Comparison of ENCODE assay signal across 8 mouse cellular contexts in the genomic region with DNA sequence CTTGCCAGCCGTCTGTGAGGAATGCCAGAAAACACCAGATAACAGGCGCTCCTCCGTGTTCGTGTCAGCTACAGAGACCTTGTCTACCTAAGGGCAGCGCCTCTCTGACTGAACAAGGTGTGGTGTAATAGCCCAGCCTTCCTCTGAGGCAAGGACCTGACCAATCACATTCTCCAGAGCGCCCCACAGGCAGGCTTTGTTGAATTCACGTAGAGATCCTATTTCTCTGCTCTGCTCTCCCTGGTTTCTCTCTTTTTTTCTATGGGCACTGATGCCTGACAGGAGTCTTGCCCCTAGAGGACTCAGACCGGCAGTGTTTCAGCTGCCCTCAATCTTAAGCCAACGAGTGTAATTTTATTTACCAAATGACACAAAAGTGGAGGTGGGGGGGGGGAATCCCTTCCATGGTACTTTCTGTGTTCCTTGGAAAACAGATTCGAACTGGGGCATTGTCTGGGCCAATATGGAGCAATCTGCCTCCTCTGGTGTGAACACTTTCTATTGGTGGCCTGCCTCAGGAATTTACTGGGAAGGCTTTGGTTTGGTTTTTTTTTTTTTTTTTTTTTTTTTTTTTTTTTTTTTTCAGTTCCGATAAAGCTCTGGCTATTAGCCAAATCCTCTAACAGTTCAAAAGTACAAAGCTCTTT. TPM values are rescaled to one million over a fixed set of nuclear protein-coding genes. Genes with fewer than 3 reads are reported as not detected.
DNase-seq lines count a peak whose midpoint lies in the region; ATAC-seq and TF ChIP-seq lines count a peak whose summit lies in the region.

No protein-coding gene starts in this region.

- H3K9me3 ChIP-seq in intestine, embryonic 14.5 days (ENCODE audit: control insufficient read depth, low read length): no peaks in the 10 kb centered on the region
- no peaks in the 10 kb centered on the region for H3K9me3 ChIP-seq in liver, embryonic 16.5 days (replicated peaks; ENCODE audit: control insufficient read depth, low read length)
- no peaks in the 10 kb centered on the region for H3K9me3 ChIP-seq in stomach, postnatal 0 days (ENCODE audit: control insufficient read depth, low read length)

- no peak overlapping the region for H3K4me3 ChIP-seq in testis, adult 2 months (ENCODE audit: control insufficient read depth, low read depth, low read length)
- 0 out of 2 replicates have a peak overlapping the region, but pooled peaks have one; percentile 10 for H3K4me3 ChIP-seq in intestine, embryonic 14.5 days (ENCODE audit: low read depth, low read length)
- peak overlapping the region; percentile 11 for H3K4me3 ChIP-seq in liver, embryonic 16.5 days (ENCODE audit: low read depth, low read length)
- H3K4me3 ChIP-seq in stomach, postnatal 0 days (ENCODE audit: low read depth, low read length): peak overlapping the region; percentile 27; the same call in 1 of the 2 replicates
- no peak overlapping the region for H3K4me3 ChIP-seq in gastrocnemius, adult 2 months

- TF ChIP-seq EP300 in stomach, postnatal 0 days (optimal IDR thresholded peaks at IDR 0.05): no peak

- no peaks in the 10 kb centered on the region for H3K36me3 ChIP-seq in testis, adult 2 months (ENCODE audit: control insufficient read depth, insufficient read depth, low read length)
- no peaks in the 10 kb centered on the region for H3K36me3 ChIP-seq in intestine, embryonic 14.5 days (ENCODE audit: control insufficient read depth, insufficient read depth, low read length)
- H3K36me3 ChIP-seq in liver, embryonic 16.5 days (ENCODE audit: control insufficient read depth, insufficient read depth): no peaks in the 10 kb centered on the region
- no peaks in the 10 kb centered on the region for H3K36me3 ChIP-seq in stomach, postnatal 0 days (ENCODE audit: control insufficient read depth, insufficient read depth, low read length)

- no peak for DNase-seq in testis, postnatal 14 days (ENCODE audit: low spot score)
- peak; percentile 64 for DNase-seq in intestine, embryonic 14.5 days (ENCODE audit: low spot score)
- DNase-seq in stomach, postnatal 0 days (ENCODE audit: low spot score): peak; percentile 80
- no peak for DNase-seq in urinary bladder, postnatal 36 days (ENCODE audit: low spot score in 2 of 2)
- no peak for DNase-seq in thymus, postnatal 36 days
- no peak for DNase-seq in gastrocnemius, adult 2 months

- TF ChIP-seq POLR2A in testis, adult 2 months (IDR thresholded peaks at IDR 0.05; ENCODE audit: control insufficient read depth, low read depth, low read length): no peak

- intact Hi-C loops in gastrocnemius, adult 2 months (cut with DNase I): no loop called here

- no peak for TF ChIP-seq CTCF in testis, adult 2 months (IDR thresholded peaks at IDR 0.05; ENCODE audit: control insufficient read depth, insufficient read depth, insufficient replicate concordance, low read depth, low read length)
- TF ChIP-seq CTCF in stomach, postnatal 0 days (IDR thresholded peaks at IDR 0.05; ENCODE audit: low read depth): no peak
- no peak for TF ChIP-seq CTCF in gastrocnemius, adult 2 months (IDR thresholded peaks at IDR 0.05)

- 0 out of 2 replicates have a peak overlapping the region, but pooled peaks have one; percentile 8 for H3K27ac ChIP-seq in testis, adult 2 months (ENCODE audit: control insufficient read depth, insufficient read depth, low read depth, low read length)
- H3K27ac ChIP-seq in intestine, embryonic 14.5 days (ENCODE audit: low read depth): peak overlapping the region; percentile 48; the same call in 1 of the 2 replicates
- peak overlapping the region; percentile 86 for H3K27ac ChIP-seq in liver, embryonic 16.5 days (ENCODE audit: low read length)
- peak overlapping the region; percentile 86 for H3K27ac ChIP-seq in stomach, postnatal 0 days (replicated peaks)
- no peak overlapping the region for H3K27ac ChIP-seq in gastrocnemius, adult 2 months

- no peaks in the 10 kb centered on the region for H3K27me3 ChIP-seq in testis, adult 2 months (ENCODE audit: control insufficient read depth, insufficient read depth, low read length)
- no peaks in the 10 kb centered on the region for H3K27me3 ChIP-seq in intestine, embryonic 14.5 days (replicated peaks; ENCODE audit: control insufficient read depth, insufficient read depth, low read length)
- H3K27me3 ChIP-seq in liver, embryonic 16.5 days (ENCODE audit: control insufficient read depth, insufficient read depth, low read depth, low read length): no peaks in the 10 kb centered on the region
- H3K27me3 ChIP-seq in stomach, postnatal 0 days (ENCODE audit: control insufficient read depth, insufficient read depth, low read length): no peaks in the 10 kb centered on the region

- peak; percentile 69 for ATAC-seq in intestine, embryonic 14.5 days (replicated peaks; ENCODE audit: low FRiP score, low TSS enrichment, low read depth)
- peak; percentile 61 for ATAC-seq in liver, embryonic 16.5 days (ENCODE audit: low read depth)
- peak; percentile 86 for ATAC-seq in stomach, postnatal 0 days (ENCODE audit: low FRiP score, low TSS enrichment)

- H3K4me1 ChIP-seq in testis, adult 2 months (ENCODE audit: control insufficient read depth, insufficient read depth, low read length): peaks cover 6% of the 10 kb centered on the region
- no peaks in the 10 kb centered on the region for H3K4me1 ChIP-seq in intestine, embryonic 14.5 days (replicated peaks; ENCODE audit: control insufficient read depth, insufficient read depth, low read length)
- H3K4me1 ChIP-seq in liver, embryonic 16.5 days (ENCODE audit: control insufficient read depth, low read depth, low read length): no peaks in the 10 kb centered on the region; the same call in 1 of the 2 replicates
- H3K4me1 ChIP-seq in stomach, postnatal 0 days (replicated peaks; ENCODE audit: control insufficient read depth, insufficient read depth): no peaks in the 10 kb centered on the region

- peak overlapping the region; percentile 38 for H3K4me2 ChIP-seq in intestine, embryonic 14.5 days (ENCODE audit: low read length)
- H3K4me2 ChIP-seq in liver, embryonic 16.5 days (ENCODE audit: low read depth, low read length): peak overlapping the region; percentile 44
- H3K4me2 ChIP-seq in stomach, postnatal 0 days (replicated peaks; ENCODE audit: low read depth): peak overlapping the region; percentile 40

- no peak overlapping the region for H3K9ac ChIP-seq in intestine, embryonic 14.5 days (ENCODE audit: low read length)
- peak overlapping the region; percentile 12; the same call in 1 of the 2 replicates for H3K9ac ChIP-seq in liver, embryonic 16.5 days (ENCODE audit: low read depth, low read length)
- H3K9ac ChIP-seq in stomach, postnatal 0 days (ENCODE audit: low read length): peak overlapping the region; percentile 31

- whole genome bisulfite sequencing in intestine, embryonic 14.5 days: 18% methylated on average over 11 of the region's 11 CpGs
- 18% methylated on average over 11 of the region's 11 CpGs for WGBS in liver, embryonic 16.5 days (ENCODE audit: insufficient replicate concordance)
- WGBS in stomach, postnatal 0 days: 14% methylated on average over 11 of the region's 11 CpGs

RNA-seq across cellular contexts. Expression of gene Cfi, which starts 0.5 kb away (rescaled TPM):
- 0.14 and 0.20 TPM in 2 replicates for polyA plus RNA-seq in testis, adult 2 months (2012; rRNA removed)
- polyA plus RNA-seq in intestine, embryonic 14.5 days (2014; fragmentation: Nextera tagmentation; extraction: Ambion mirVana): 30.0 and 34.5 TPM in 2 replicates
- polyA plus RNA-seq in liver, embryonic 16.5 days (2015; fragmentation: Nextera tagmentation; extraction: Ambion mirVana): 294 and 313 TPM in 2 replicates
- 152 and 155 TPM in 2 replicates for polyA plus RNA-seq in stomach, postnatal 0 days (2015; fragmentation: Nextera tagmentation; extraction: Ambion mirVana)
- total RNA-seq in gastrocnemius, adult 2 months (2021): not detected

RNA-seq across cellular contexts. Expression of gene Gar1, which starts 5.0 kb away (rescaled TPM):
- polyA plus RNA-seq in testis, adult 2 months (2012; rRNA removed): 43.1 and 49.6 TPM in 2 replicates
- 45.0 TPM in 2 replicates for polyA plus RNA-seq in intestine, embryonic 14.5 days (2014; fragmentation: Nextera tagmentation; extraction: Ambion mirVana)
- 20.8 and 23.6 TPM in 2 replicates for polyA plus RNA-seq in liver, embryonic 16.5 days (2015; fragmentation: Nextera tagmentation; extraction: Ambion mirVana)
- polyA plus RNA-seq in stomach, postnatal 0 days (2015; fragmentation: Nextera tagmentation; extraction: Ambion mirVana): 41.0 and 48.4 TPM in 2 replicates
- 10 to 100 TPM; 17.5 to 19.6 TPM for total RNA-seq in gastrocnemius, adult 2 months (2021)

RNA-seq across cellular contexts. Expression of gene Rrh, which starts 13.8 kb away (rescaled TPM):
- 0.28 and 0.42 TPM in 2 replicates for polyA plus RNA-seq in testis, adult 2 months (2012; rRNA removed)
- 0.08 TPM in 1 of 2 replicates, not detected in the other for polyA plus RNA-seq in intestine, embryonic 14.5 days (2014; fragmentation: Nextera tagmentation; extraction: Ambion mirVana)
- polyA plus RNA-seq in liver, embryonic 16.5 days (2015; fragmentation: Nextera tagmentation; extraction: Ambion mirVana): not detected in 2 replicates
- polyA plus RNA-seq in stomach, postnatal 0 days (2015; fragmentation: Nextera tagmentation; extraction: Ambion mirVana): 0.05 TPM in 1 of 2 replicates, not detected in the other
- total RNA-seq in gastrocnemius, adult 2 months (2021): not detected

RNA-seq across cellular contexts. Expression of gene Lrit3, which starts 32.3 kb away (rescaled TPM):
- not detected in 2 replicates for polyA plus RNA-seq in testis, adult 2 months (2012; rRNA removed)
- polyA plus RNA-seq in intestine, embryonic 14.5 days (2014; fragmentation: Nextera tagmentation; extraction: Ambion mirVana): not detected in 2 replicates
- polyA plus RNA-seq in liver, embryonic 16.5 days (2015; fragmentation: Nextera tagmentation; extraction: Ambion mirVana): not detected in 2 replicates
- polyA plus RNA-seq in stomach, postnatal 0 days (2015; fragmentation: Nextera tagmentation; extraction: Ambion mirVana): 0.29 and 0.32 TPM in 2 replicates
- total RNA-seq in gastrocnemius, adult 2 months (2021): not detected

RNA-seq across cellular contexts. Expression of gene Pla2g12a, which starts 42.2 kb away (rescaled TPM):
- 75.4 and 94.8 TPM in 2 replicates for polyA plus RNA-seq in testis, adult 2 months (2012; rRNA removed)
- 62.4 and 67.0 TPM in 2 replicates for polyA plus RNA-seq in intestine, embryonic 14.5 days (2014; fragmentation: Nextera tagmentation; extraction: Ambion mirVana)
- 80.6 and 81.6 TPM in 2 replicates for polyA plus RNA-seq in liver, embryonic 16.5 days (2015; fragmentation: Nextera tagmentation; extraction: Ambion mirVana)
- polyA plus RNA-seq in stomach, postnatal 0 days (2015; fragmentation: Nextera tagmentation; extraction: Ambion mirVana): 64.7 and 66.7 TPM in 2 replicates
- 100 to 1,000 TPM in 1 of 2 experiments, 10 to 100 TPM in 1; 86.2 to 154 TPM for total RNA-seq in gastrocnemius, adult 2 months (2021)

Comparison
In these comparisons a context has a peak if more than half of its experiments do, and no peak if none do; other contexts are left out.
1. H3K4me3 ChIP-seq: peak in intestine, embryonic 14.5 days (single experiment), liver, embryonic 16.5 days (single experiment) and stomach, postnatal 0 days (single experiment); none in testis, adult 2 months (single experiment) and gastrocnemius, adult 2 months (single experiment).
2. DNase-seq: peak in intestine, embryonic 14.5 days (single experiment) and stomach, postnatal 0 days (single experiment); none in testis, postnatal 14 days (single experiment), urinary bladder, postnatal 36 days (0 of 2), thymus, postnatal 36 days (0 of 2) and gastrocnemius, adult 2 months (single experiment).
3. RNA of gene Cfi, which starts 0.5 kb away (polyA plus RNA-seq): 294 to 313 TPM in liver, embryonic 16.5 days, 152 to 155 TPM in stomach, postnatal 0 days and 30.0 to 34.5 TPM in intestine, embryonic 14.5 days; 0.14 to 0.20 TPM in testis, adult 2 months; every median in the first group is over 10 times any median in the second.
4. Peak in every context shown above with its lines, with median percentiles within 50 percentile points of each other: ATAC-seq and H3K4me2 ChIP-seq.